Mouse (Mus musculus): ENCODE data around the gene Rtraf.

- no peak for TF ChIP-seq CTCF (IDR thresholded peaks at IDR 0.05; ENCODE audit: borderline replicate concordance, control insufficient read depth, extremely low read depth, insufficient read depth, low read length, poor library complexity)
- no peak for TF ChIP-seq POLR2A (IDR thresholded peaks at IDR 0.05; ENCODE audit: control insufficient read depth, extremely low read depth, insufficient read depth, low read length, poor library complexity)
These were observed 36.7 kb upstream of the Rtraf start for GRCm38 (mm10) chr14:19860281-19860680.
